Mouse (Mus musculus): ENCODE data around the gene BC016579. TPM values are rescaled to one million over a fixed set of nuclear protein-coding genes. Genes with fewer than 3 reads are reported as not detected.

The BC016579 gene
- total RNA-seq (2015): 1.0 and 2.2 TPM in 2 replicates
- total RNA-seq (2017): 0.17 and 0.61 TPM in 2 replicates

DNA sequence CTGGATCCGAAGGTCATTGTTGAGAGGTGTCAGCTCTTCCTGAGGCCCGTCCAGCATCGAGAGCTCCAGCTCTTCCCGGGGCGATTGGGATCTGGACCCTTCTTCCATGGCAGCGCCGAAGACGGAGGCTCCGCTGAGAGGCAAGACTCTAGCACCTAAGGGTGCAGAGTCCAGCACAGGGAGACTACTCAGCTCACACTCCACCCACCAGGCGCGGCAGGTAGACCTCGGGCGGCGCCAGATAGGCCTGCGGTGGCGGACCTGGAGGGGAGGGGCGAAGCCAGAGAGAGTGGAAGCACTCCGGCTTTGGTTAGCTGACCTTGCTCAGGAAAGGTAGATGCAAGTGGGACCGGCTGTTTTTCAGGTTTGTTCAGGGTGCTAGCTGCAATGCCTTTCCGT is at the start of gene BC016579:
Gene BC016579, minus strand, starts transcription at position 135 of the 399 bp plus-strand sequence.
- ATAC-seq (replicated peaks; ENCODE audit: poor library complexity): peak; percentile 59

- ATAC-seq (replicated peaks; ENCODE audit: poor library complexity): no peak
Observed at GRCm38 (mm10) chr16:45699301-45699700, 45.4 kb upstream of the BC016579 start.

DNA sequence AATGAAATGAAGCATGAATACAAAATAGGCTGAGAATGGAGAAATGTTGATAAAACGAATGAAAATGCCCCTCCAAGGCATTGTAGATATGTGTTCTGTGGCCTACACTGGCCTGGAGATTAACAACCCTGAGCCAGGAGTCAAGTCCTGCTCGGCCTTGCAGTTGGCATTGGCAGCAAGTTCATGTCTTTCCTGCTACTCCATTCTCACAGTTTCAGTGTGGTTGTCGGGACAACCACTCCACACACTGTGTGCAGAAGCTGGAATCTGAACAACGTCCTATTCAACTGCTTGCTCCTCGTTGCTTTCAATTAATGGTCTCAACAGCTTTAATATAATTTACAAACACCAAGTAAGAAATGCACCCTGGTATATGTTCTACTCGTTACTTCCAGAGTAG is 44.1 kb upstream of the BC016579 start:
- no peak for ATAC-seq (replicated peaks; ENCODE audit: poor library complexity)

DNA sequence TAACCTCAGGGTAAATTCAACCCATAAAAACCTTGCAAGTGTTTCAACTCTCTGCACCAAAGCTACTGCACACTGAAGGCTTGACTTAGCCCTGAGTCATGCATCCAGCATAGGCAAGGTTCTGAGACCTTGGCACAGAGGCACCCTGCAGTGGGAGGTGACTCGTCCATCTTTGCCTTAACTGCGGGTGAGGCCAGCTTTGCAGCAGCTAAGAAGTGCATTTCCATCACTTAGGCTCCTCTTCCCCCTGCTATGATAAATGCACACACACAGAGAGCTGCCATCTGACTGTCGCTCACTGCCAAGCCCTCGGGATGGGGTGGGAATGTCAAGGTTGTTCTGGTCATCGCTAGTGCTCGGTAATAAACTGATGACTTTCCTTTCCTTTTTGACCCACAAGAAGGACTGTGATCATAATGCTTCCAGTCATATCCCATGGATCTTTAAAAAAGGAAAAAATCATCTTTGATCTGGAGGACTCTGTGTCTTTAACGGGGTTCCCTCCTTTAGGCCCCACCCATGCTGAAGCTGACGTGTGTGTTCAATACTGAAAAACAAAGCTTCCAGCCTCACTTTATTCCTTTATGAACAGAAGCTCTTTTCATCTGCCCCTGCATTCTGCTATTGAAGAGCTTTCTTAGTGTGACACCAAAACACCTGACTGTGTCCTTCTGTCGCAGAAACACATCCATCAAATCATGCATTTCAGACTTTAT is 41.7 kb upstream of the BC016579 start:
- ATAC-seq (replicated peaks; ENCODE audit: poor library complexity): no peak

GRCm38 (mm10) chr16:45693558-45693957 is 39.7 kb upstream of the BC016579 start, which contains the start of gene Tmprss7:
Gene Tmprss7, minus strand, starts transcription at chr16:45693658.
- ATAC-seq (replicated peaks; ENCODE audit: poor library complexity): no peak

- no peak for ATAC-seq (replicated peaks; ENCODE audit: poor library complexity)
Observed at GRCm38 (mm10) chr16:45692851-45693250, 39.0 kb upstream of the BC016579 start.

- ATAC-seq (replicated peaks; ENCODE audit: poor library complexity): no peak
Observed at GRCm38 (mm10) chr16:45690178-45690577, 36.3 kb upstream of the BC016579 start.

DNA sequence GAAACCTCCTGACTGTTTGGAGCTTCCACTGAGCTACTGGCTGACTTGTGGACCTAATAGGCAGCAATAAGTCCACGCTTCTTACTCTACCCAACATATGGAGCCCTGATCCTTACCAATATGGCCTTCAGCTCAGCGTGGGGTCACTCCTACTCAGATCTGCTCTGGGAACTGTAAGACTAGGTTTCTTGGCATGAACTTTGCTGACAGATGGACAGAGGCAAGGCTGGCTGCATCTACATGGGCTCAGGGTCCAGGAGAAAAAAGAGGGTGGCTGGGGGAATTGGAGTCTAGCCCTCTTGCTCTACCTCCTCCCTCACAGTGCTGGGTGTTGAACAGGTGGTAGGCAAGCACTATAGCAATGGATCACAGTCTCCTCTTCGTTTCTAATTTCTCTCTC is 33.0 kb upstream of the BC016579 start:
- ATAC-seq (replicated peaks; ENCODE audit: poor library complexity): no peak

DNA sequence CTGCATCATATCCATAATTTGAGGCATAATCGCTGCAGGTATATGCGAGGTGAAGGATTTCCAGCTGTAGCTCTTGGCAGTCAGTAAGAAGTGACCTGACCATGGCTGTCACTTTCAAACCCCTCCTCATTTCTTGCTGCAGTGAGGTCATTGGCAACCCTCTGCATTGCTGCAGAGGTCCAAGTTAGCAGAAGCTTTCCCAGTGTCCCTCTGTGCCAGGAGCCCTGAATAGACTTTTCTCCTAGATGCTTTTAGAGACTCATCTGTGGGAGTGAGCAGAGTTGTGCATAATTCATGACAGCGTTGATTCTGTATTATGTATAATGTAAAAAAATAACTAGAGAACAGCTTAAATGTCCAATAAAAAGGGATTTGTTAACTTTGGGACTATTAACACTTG is 31.4 kb upstream of the BC016579 start:
- ATAC-seq (replicated peaks; ENCODE audit: poor library complexity): no peak

DNA sequence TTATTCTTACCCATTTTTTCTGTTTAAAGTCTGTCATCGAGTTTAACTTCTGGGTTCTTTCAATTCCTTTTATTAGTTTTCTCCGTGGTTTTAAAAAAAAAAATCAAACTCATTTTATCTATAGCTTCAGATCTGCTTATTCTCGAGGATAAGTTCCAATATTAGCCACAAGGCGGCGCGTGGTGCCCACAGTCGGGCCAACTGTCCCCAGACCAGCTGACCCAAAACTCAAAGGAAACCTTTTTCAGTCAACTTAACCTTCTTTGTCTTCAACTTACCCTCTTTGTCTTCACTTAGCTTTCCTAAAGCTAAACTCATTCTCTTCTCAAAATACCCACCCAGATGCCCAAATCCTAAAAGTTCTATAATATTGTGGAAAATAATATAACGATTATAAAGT is 30.9 kb upstream of the BC016579 start:
- peak; percentile 91 for ATAC-seq (replicated peaks; ENCODE audit: poor library complexity)

DNA sequence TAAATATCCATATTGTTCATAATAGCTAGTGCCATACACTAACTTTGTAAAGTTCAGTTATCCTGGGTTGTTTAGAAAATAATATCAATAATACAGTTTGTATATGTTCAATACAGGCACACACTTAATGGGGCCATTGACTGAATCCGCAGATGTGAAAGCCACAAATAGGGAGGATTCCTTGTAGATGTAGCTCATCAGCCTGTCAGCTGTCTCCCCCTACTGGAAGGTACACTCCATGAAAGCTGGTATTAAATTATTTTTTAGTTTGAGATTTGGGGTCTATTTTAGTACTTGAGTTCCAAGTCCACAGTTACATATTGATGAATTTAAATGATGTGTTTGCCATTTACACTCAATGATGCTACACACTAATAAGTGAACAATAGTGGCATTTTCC is 22.6 kb upstream of the BC016579 start:
- peak; percentile 95 for ATAC-seq (replicated peaks; ENCODE audit: poor library complexity)

DNA sequence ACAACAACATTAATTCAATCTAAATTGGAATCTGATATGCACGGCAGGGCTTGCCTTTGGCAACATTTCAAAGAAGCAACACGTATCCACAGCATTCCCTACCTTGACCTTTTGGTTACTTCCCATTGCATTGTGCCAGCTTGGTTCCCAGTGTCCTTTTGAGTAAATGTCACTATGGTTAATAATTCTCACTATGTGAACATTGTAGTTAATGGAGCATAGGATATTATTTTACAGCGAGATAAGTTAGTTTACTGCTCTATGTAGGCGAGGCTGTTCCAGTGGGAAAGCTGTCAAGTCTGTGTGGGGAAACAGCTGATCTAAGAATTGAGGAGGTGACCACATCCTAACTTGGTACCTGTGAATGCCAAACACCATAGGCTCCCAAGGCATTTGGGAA is 16.1 kb upstream of the BC016579 start:
- ATAC-seq (replicated peaks; ENCODE audit: poor library complexity): no peak

DNA sequence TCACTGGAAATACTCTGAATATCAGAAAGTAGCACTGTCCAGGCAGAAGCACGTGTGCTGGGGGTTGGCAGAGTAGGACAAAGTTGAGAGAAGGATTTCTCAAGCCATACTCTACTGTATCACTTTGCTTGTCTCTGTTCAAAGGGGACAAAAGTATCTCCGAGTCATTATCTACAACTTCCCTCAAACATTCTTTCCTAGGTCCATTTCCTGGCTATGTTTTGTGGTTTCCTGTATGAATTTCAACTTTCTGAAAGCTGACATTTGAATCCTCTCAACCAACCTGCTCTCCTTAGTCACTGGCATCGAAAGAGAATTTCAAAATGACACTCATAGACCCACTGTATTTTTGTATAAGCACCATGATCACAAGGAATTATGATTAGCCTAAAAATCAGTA is 14.3 kb upstream of the BC016579 start:
- peak; percentile 47 for ATAC-seq (replicated peaks; ENCODE audit: poor library complexity)

DNA sequence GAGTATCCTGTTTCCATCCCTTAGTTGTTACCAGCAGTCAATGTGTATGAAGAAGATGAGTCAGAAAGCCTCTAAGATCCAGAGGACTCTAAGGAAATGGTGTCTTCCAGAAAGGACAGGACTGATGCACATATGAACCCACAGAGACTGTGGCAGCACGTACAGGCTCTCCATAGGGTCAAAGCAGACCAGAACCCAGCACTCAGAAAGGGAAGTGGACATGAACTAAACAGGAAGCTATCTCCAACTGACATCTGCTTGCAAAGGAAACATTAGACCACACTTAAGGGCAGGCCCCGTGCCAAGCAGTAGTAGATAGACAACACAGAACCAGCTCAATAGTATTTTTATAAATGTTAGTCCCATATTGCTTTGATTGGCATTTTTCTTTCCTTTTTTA is 12.3 kb upstream of the BC016579 start:
- ATAC-seq (replicated peaks; ENCODE audit: poor library complexity): peak; percentile 92

- ATAC-seq (replicated peaks; ENCODE audit: poor library complexity): no peak
Observed at GRCm38 (mm10) chr16:45662381-45662780, 8.5 kb upstream of the BC016579 start.

DNA sequence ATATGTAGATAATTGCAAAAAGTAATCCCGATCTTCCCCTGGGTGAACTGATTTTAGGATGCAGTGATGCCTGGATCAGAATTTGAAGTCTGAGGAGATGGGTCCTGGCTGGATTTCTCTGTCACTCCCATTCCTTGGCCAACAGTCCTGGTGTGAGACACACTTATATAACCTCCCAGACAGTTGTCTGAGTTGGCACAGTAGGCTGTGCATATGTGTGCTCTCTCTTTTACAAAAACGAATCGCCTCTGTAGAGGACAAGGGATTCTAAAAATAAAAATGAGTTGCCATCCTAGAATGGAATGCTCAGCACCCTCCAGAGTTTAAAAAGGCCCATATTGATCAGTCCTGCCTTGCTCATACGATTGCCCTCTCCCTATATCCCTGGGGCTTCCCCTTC is 5.7 kb upstream of the BC016579 start:
- ATAC-seq (replicated peaks; ENCODE audit: poor library complexity): no peak

DNA sequence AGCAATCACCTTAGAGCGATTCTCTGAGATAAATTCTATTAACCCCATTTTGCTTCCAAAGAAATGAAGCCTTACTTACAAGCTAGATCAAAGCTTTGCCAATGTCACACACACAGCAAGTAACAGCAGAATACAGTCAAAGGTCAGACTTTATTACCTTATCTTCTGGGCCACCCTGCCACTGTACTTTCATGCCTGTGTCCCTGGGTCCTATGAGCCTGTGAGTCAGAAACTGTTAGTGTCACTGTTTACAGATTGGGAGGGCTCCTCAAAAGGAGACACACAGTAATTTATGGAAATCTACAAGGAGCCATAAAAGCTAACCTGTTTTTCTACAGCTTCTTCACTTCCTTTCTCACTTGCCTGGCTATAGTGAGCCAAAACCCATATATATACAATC is 4.4 kb upstream of the BC016579 start:
- no peak; the same call in 1 of the 2 replicates for ATAC-seq (replicated peaks; ENCODE audit: poor library complexity)

GRCm38 (mm10) chr16:45657574-45658159 is 3.8 kb upstream of the BC016579 start:
- peak; percentile 63 for ATAC-seq (replicated peaks; ENCODE audit: poor library complexity)

- no peak for ATAC-seq (replicated peaks; ENCODE audit: poor library complexity)
Observed at GRCm38 (mm10) chr16:45654465-45654864, 597 bp upstream of the BC016579 start.

DNA sequence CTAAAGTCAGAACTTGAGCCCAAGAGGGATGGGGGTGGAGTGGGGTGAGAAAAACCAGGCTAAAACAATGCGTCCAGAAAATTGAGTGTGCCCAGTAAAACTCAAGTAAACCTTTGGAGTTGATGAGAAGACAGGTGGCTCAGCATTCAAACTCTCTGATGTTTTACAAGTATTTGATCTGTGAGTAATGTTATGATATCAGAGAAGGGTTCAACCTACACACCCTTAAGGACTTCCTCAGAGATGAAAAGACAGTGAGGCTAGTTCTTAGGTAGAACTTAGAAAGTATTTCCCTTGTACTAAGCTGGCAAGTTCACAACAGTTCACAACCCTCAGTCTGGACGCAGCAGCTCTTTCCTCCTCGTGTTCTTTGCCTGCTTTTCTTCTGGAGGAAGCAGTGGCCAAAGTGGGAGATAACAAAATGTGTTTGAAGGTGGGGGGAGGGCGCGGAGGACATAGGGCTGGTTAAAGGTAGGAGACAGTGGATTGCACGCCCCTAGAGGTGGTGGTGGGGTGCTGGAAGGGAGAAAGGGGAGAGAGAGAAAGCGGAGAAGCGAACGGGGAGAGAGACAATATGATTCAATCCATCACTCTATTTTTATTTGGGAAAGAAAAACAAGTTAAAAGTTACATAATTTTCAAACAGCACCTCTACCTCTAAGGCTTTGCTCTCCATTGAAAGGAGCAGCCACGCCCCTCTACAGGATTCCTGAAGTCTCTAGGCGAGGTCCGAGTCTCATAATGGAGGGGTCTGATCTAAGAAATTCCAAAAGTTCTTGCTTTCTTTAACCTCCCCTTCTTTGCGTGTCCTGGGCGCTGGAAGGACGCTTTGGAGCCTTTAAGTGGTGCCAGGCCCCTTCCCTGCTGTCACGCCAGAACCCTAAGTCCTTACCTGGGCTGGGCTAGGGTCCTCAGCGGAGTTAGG is 597 bp downstream of the BC016579 start:
- ATAC-seq (replicated peaks; ENCODE audit: poor library complexity): peak; percentile 42

DNA sequence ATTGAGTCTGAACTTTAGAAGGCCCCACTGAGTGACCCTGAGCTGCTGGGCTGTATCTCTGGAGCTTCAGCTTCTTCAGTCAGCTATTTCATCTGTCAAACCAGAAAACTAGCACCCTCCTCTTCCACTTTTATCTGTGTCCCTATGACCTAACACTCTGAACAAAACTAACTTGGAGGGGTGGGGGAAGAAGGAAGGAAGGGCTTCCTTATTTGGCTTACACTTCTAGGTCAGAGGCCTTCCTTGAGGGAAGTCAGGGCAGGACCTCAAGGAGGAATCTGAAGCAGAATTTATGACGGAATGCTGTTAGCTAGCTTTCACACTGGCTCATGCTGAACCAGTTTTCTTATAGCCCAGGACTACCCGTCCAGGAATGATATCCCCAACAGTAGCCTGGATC is 2.4 kb downstream of the BC016579 start:
- ATAC-seq (replicated peaks; ENCODE audit: poor library complexity): peak; percentile 57

GRCm38 (mm10) chr16:45644380-45644779 is 9.5 kb downstream of the BC016579 start:
- peak; percentile 93 for ATAC-seq (replicated peaks; ENCODE audit: poor library complexity)

Data from megakaryocyte progenitor cell, adult 5-6 weeks (primary cell).